Mouse (Mus musculus) macrophage (primary cell): ENCODE results near the gene Nr6a1. TPM values are rescaled to one million over a fixed set of nuclear protein-coding genes. Genes with fewer than 3 reads are reported as not detected.

Source experiments
- H3K27ac ChIP-seq: fragments of 350-480 bp; formaldehyde crosslinking; 2 replicates; pipeline ENCODE4 v1.9.0; 2021
- H3K36me3 ChIP-seq: fragments of 350-480 bp; formaldehyde crosslinking; 2 replicates; pipeline ENCODE4 v1.9.0; 2021; ENCODE audit errors: inconsistent target
- H3K4me3 ChIP-seq: fragments of 350-480 bp; formaldehyde crosslinking; 2 replicates; pipeline ENCODE4 v1.9.0; 2021; ENCODE audit errors: inconsistent target
- H3K79me2 ChIP-seq: fragments of 350-480 bp; formaldehyde crosslinking; 2 replicates; pipeline ENCODE4 v1.9.0; 2021; ENCODE audit errors: inconsistent target
- WGBS: methylation state at CpG from one replicate; pipeline ENCODE4 v1.1.7; 2026; ENCODE audit warnings: inconsistent platforms; ENCODE audit not compliant: missing documents; 5-methylcytosine and 5-hydroxymethylcytosine counted together
- polyA plus RNA-seq: library from polyadenylated mRNA; stranded (reverse); fragments of 250-400 nt; gene quantifications from 3 replicates; pipeline ENCODE4 v1.2.4, GENCODE M21; 2018; ENCODE audit warnings: inconsistent platforms

Gene Nr6a1
- polyA plus RNA-seq, 1 experiment from 2014 or later: 1.0 TPM

DNA sequence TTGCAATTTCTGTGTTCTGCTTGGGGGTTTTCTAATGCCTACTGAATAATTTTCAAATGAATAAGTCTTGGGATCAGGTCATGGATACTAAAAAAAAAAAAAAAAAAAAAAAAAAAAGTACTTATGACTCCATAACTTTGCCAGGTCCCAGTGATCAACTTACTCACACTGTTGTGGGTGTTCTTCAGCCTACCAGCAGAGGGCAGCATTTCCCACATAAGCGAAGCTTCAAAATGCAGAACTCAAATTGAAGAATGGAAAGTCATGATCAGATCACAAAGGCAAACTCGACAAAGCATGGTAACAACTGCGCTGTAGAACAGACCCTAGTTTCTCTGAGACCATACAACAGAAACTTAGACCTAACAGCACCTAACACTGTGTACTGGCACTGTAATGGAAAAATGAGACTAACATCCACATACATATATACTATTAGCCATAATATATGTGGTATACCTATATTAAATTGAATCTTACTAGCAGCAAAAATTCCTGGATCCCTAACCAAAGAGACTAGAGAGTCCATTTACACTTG, 130.3 kb downstream of the Nr6a1 start:
- Histone ChIP-seq H3K36me3 (no peaks in the 10 kb centered on the region), H3K4me3 (no peak overlapping the region), H3K79me2 (no peaks in the 10 kb centered on the region), H3K27ac (no peak overlapping the region)
- 3% methylated on average over 3 of the region's 3 CpGs for WGBS

- Histone ChIP-seq H3K27ac (no peak overlapping the region), H3K4me3 (no peak overlapping the region), H3K36me3 (no peaks in the 10 kb centered on the region), H3K79me2 (no peaks in the 10 kb centered on the region)
- WGBS: 79% methylated on average over 4 of the region's 4 CpGs
Measured at GRCm38 (mm10) chr2:38787338-38787737, 140.2 kb downstream of the Nr6a1 start.

DNA sequence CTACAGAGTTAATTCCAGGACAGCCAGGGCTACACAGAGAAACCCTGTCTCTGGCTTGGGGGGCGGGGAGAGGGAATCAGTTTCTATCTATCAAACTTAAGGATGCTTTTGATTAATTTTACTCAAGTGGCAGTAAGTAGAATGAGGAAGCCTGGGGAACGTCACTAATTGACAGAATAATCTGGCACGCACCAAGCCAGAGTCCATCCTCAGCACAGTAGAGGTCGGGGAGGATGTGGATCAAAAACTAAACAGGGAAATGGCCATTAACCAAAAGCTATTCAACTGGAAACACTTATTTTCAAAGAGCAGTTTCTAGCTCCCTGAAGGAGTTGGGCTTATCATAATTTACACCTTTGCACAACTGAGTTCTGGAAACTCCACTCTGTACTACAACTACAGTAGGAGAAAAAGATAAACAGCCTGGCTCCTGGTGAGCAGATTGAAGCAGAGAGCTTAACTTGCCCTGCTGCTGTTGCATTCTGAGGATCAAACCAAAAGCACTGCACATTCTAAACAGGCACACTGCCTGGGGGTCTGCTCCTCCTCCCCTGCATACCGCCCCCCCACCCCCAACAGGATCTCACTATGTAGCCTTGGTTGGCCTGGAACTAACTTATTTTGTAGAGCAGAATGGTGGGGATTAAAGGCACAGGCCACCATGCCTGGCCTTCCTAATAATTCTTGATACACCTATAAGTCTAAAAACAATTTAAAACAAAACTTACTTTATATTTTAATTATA, 141.1 kb downstream of the Nr6a1 start:
- no peaks in the 10 kb centered on the region for H3K79me2 ChIP-seq
- no peaks in the 10 kb centered on the region for H3K36me3 ChIP-seq
- H3K4me3 ChIP-seq: no peak overlapping the region
- 94% methylated on average over 5 of the region's 5 CpGs for WGBS
- H3K27ac ChIP-seq: no peak overlapping the region

- Histone ChIP-seq H3K36me3 (no peaks in the 10 kb centered on the region), H3K4me3 (no peak overlapping the region), H3K27ac (no peak overlapping the region), H3K79me2 (no peaks in the 10 kb centered on the region)
- WGBS: 59% methylated on average over 3 of the region's 3 CpGs
Measured at GRCm38 (mm10) chr2:38785113-38785512, 142.4 kb downstream of the Nr6a1 start.

- no peaks in the 10 kb centered on the region for H3K36me3 ChIP-seq
- H3K4me3 ChIP-seq: no peak overlapping the region
- H3K79me2 ChIP-seq: no peaks in the 10 kb centered on the region
- H3K27ac ChIP-seq: no peak overlapping the region
- WGBS: 81% methylated on average over 11 of the region's 11 CpGs
Measured at GRCm38 (mm10) chr2:38784396-38784795, 143.1 kb downstream of the Nr6a1 start.

GRCm38 (mm10) chr2:38783364-38783763, 144.1 kb downstream of the Nr6a1 start:
- WGBS: 94% methylated on average over 5 of the region's 5 CpGs
- Histone ChIP-seq H3K79me2 (no peaks in the 10 kb centered on the region), H3K27ac (no peak overlapping the region), H3K36me3 (no peaks in the 10 kb centered on the region), H3K4me3 (no peak overlapping the region)

- no peak overlapping the region for H3K27ac ChIP-seq
- 77% methylated on average over 1 of the region's 1 CpGs for WGBS
- H3K36me3 ChIP-seq: no peaks in the 10 kb centered on the region
Measured at GRCm38 (mm10) chr2:38782731-38783130, 144.8 kb downstream of the Nr6a1 start.

GRCm38 (mm10) chr2:38781945-38782720, 145.4 kb downstream of the Nr6a1 start:
- H3K4me3 ChIP-seq: no peak overlapping the region
- no peaks in the 10 kb centered on the region for H3K79me2 ChIP-seq
- 63% methylated on average over 6 of the region's 6 CpGs for WGBS
- no peaks in the 10 kb centered on the region for H3K36me3 ChIP-seq
- H3K27ac ChIP-seq: no peak overlapping the region

More at GRCm38 (mm10) chr2:38782731-38783130, 144.8 kb downstream of the Nr6a1 start:
- no peaks in the 10 kb centered on the region for H3K79me2 ChIP-seq
- H3K4me3 ChIP-seq: no peak overlapping the region

DNA sequence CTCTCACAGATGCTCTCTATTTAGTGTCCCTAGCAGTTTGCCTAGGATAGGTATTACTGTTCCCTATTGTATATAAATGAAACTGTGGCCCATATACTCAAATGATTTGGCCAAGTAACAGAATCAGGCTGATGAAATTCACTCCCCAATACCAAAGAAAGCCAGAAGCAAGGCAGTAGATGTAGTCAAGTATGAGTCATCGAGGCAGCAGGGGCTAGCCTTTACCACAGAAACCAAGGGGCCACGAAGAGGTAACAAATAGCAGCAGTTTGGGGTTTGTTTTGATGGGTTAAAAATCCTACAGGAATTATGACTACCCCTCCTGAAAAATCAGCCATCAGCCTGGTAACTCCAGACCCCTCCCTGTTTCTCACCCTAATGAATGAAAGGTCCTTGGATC, 147.5 kb downstream of the Nr6a1 start:
- no peak overlapping the region for H3K4me3 ChIP-seq
- no peaks in the 10 kb centered on the region for H3K36me3 ChIP-seq
- no peaks in the 10 kb centered on the region for H3K79me2 ChIP-seq
- H3K27ac ChIP-seq: no peak overlapping the region
- 34% methylated on average over 2 of the region's 2 CpGs for WGBS

DNA sequence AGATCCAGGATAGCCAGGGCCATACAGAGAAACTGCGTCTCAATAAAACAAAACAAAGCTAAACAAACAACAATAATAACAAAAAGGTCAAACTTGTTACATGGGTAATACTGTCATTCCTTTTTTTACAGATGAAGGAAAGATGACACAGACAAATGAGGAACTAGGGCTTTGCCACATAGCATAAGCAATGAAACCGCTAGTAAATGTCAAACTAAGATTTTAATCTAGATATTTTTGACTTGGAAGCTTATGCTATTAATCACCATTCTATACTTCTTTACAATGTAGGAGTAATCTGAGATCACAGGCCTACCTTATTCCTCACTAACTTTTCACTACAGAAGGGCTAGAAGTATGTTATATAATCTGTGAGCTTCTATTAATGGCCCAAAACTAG, 150.2 kb downstream of the Nr6a1 start:
- Histone ChIP-seq H3K36me3 (no peaks in the 10 kb centered on the region), H3K27ac (no peak overlapping the region), H3K79me2 (no peaks in the 10 kb centered on the region), H3K4me3 (no peak overlapping the region)
- 75% methylated on average over 2 of the region's 2 CpGs for WGBS

GRCm38 (mm10) chr2:38774936-38775335, 152.6 kb downstream of the Nr6a1 start:
- no peaks in the 10 kb centered on the region for H3K79me2 ChIP-seq
- H3K36me3 ChIP-seq: no peaks in the 10 kb centered on the region
- no peak overlapping the region for H3K4me3 ChIP-seq
- no peak overlapping the region for H3K27ac ChIP-seq
- 96% methylated on average over 2 of the region's 2 CpGs for WGBS

DNA sequence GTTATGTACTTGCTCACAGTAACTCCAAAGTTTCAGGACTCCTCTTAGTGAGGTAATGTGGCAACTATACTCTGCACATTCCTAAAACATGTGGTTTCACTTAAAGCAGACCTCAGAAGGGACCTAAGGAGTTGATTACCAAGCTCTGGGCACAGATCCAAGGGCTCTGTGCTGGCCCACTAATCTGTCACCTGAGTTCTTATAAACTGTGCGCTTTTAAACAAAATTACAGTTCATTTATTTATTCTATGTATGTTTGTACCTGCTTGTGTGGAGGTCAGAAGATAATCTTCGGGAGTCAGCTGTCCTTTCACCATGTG, 156.1 kb downstream of the Nr6a1 start:
- H3K4me3 ChIP-seq: no peak overlapping the region
- no peak overlapping the region for H3K27ac ChIP-seq
- no peaks in the 10 kb centered on the region for H3K36me3 ChIP-seq
- H3K79me2 ChIP-seq: no peaks in the 10 kb centered on the region
- WGBS: 93% methylated on average over 2 of the region's 2 CpGs

- WGBS: 90% methylated on average over 5 of the region's 5 CpGs
- H3K36me3 ChIP-seq: no peaks in the 10 kb centered on the region
- H3K79me2 ChIP-seq: no peaks in the 10 kb centered on the region
- no peak overlapping the region for H3K4me3 ChIP-seq
- H3K27ac ChIP-seq: no peak overlapping the region
Measured at GRCm38 (mm10) chr2:38770772-38771477, 156.6 kb downstream of the Nr6a1 start.

GRCm38 (mm10) chr2:38767177-38767931, 160.1 kb downstream of the Nr6a1 start:
- Histone ChIP-seq H3K36me3 (no peaks in the 10 kb centered on the region), H3K4me3 (no peak overlapping the region), H3K27ac (no peak overlapping the region), H3K79me2 (no peaks in the 10 kb centered on the region)
- WGBS: 92% methylated on average over 4 of the region's 4 CpGs
